7 mouse cellular contexts compared by ENCODE assay signal in genomic region chr15:100040541-100041266, GRCm38 (mm10). TPM values are rescaled to one million over a fixed set of nuclear protein-coding genes. Genes with fewer than 3 reads are reported as not detected.
DNase-seq lines count a peak whose midpoint lies in the region; ATAC-seq and TF ChIP-seq lines count a peak whose summit lies in the region.

No protein-coding gene starts in this region.

- no peak for TF ChIP-seq POLR2A in lung, adult 2 months (IDR thresholded peaks at IDR 0.05; ENCODE audit: borderline replicate concordance, extremely low read depth, low read depth, low read length)

- no peak for TF ChIP-seq EP300 in lung, postnatal 0 days (IDR thresholded peaks at IDR 0.05)

- peak overlapping the region; percentile 88; the same call in 1 of the 2 replicates for H3K4me2 ChIP-seq in lung, postnatal 0 days (replicated peaks; ENCODE audit: low read depth, low read length)
- peak overlapping the region; percentile 87 for H3K4me2 ChIP-seq in heart, embryonic 11.5 days
- peak overlapping the region; percentile 94 for H3K4me2 ChIP-seq in liver, embryonic 12.5 days
- peak overlapping the region; percentile 80 for H3K4me2 ChIP-seq in stomach, embryonic 14.5 days (replicated peaks; ENCODE audit: low read depth, low read length)

- no peak for ATAC-seq in lung, postnatal 0 days
- no peak for ATAC-seq in heart, embryonic 11.5 days (replicated peaks; ENCODE audit: insufficient number of reproducible peaks, low FRiP score, low TSS enrichment)
- no peak for ATAC-seq in liver, embryonic 12.5 days
- no peak for ATAC-seq in stomach, embryonic 14.5 days (ENCODE audit: insufficient number of reproducible peaks, insufficient read depth, low FRiP score, low read depth)

- TF ChIP-seq CTCF in lung, postnatal 0 days (IDR thresholded peaks at IDR 0.05), result no peak
- TF ChIP-seq CTCF in lung, adult 2 months (IDR thresholded peaks at IDR 0.05; ENCODE audit: insufficient read depth, low read length), result no peak

- H3K9me3 ChIP-seq in lung, postnatal 0 days (ENCODE audit: low read length), result no peaks in the 10 kb centered on the region
- H3K9me3 ChIP-seq in heart, embryonic 11.5 days (replicated peaks; ENCODE audit: control insufficient read depth, low read length), result no peaks in the 10 kb centered on the region
- no peaks in the 10 kb centered on the region for H3K9me3 ChIP-seq in liver, embryonic 12.5 days (replicated peaks)
- H3K9me3 ChIP-seq in stomach, embryonic 14.5 days (ENCODE audit: control insufficient read depth, low read depth, low read length), result no peaks in the 10 kb centered on the region

- H3K27me3 ChIP-seq in lung, postnatal 0 days (replicated peaks; ENCODE audit: insufficient read depth, low read length), result no peaks in the 10 kb centered on the region
- no peaks in the 10 kb centered on the region for H3K27me3 ChIP-seq in heart, embryonic 11.5 days (ENCODE audit: control insufficient read depth, insufficient read depth, low read length)
- peaks cover 29% of the 10 kb centered on the region for H3K27me3 ChIP-seq in liver, embryonic 12.5 days (replicated peaks)
- no peaks in the 10 kb centered on the region for H3K27me3 ChIP-seq in stomach, embryonic 14.5 days (ENCODE audit: control insufficient read depth, insufficient read depth, low read length)

- H3K4me1 ChIP-seq in lung, postnatal 0 days (ENCODE audit: insufficient read depth, low read depth, low read length), result peaks cover 26% of the 10 kb centered on the region
- H3K4me1 ChIP-seq in lung, adult 2 months (ENCODE audit: control insufficient read depth, insufficient read depth, low read length), result peaks cover 28% of the 10 kb centered on the region
- peaks cover 31% of the 10 kb centered on the region for H3K4me1 ChIP-seq in heart, embryonic 11.5 days (ENCODE audit: control insufficient read depth, insufficient read depth, low read length)
- H3K4me1 ChIP-seq in liver, embryonic 12.5 days, result peaks cover 44% of the 10 kb centered on the region
- H3K4me1 ChIP-seq in stomach, embryonic 14.5 days (ENCODE audit: control insufficient read depth, insufficient read depth, low read length), result peaks cover 19% of the 10 kb centered on the region

- 29% methylated on average over 14 of the region's 14 CpGs for WGBS in lung, postnatal 0 days
- WGBS in lung, adult 2 months, result 29% methylated on average over 14 of the region's 14 CpGs
- 22% methylated on average over 14 of the region's 14 CpGs for WGBS in heart, embryonic 11.5 days (ENCODE audit: insufficient replicate concordance)
- 28% methylated on average over 14 of the region's 14 CpGs for WGBS in liver, embryonic 12.5 days (ENCODE audit: insufficient replicate concordance)
- WGBS in stomach, embryonic 14.5 days, result 28% methylated on average over 14 of the region's 14 CpGs

- no peak for DNase-seq in lung, postnatal 0 days (ENCODE audit: low spot score)
- DNase-seq in lung, adult 2 months, result no peak
- DNase-seq in cerebellum, postnatal 14 days, result peak; percentile 44 to 57
- DNase-seq in spleen, postnatal 4 days (ENCODE audit: low spot score in 2 of 2), result no peak

- no peak overlapping the region for H3K4me3 ChIP-seq in lung, postnatal 0 days (ENCODE audit: low read depth, low read length)
- no peak overlapping the region for H3K4me3 ChIP-seq in lung, adult 2 months (replicated peaks; ENCODE audit: extremely low read depth, low read depth, low read length)
- peak overlapping the region; percentile 82 for H3K4me3 ChIP-seq in heart, embryonic 11.5 days (ENCODE audit: low read depth, low read length)
- no peak overlapping the region for H3K4me3 ChIP-seq in liver, embryonic 12.5 days
- peak overlapping the region; percentile 90; the same call in 1 of the 2 replicates for H3K4me3 ChIP-seq in stomach, embryonic 14.5 days (ENCODE audit: low read depth, low read length)

- H3K27ac ChIP-seq in lung, postnatal 0 days (ENCODE audit: low read length), result 0 out of 2 replicates have a peak overlapping the region, but pooled peaks have one; percentile 20
- no peak overlapping the region for H3K27ac ChIP-seq in heart, embryonic 11.5 days (ENCODE audit: low read depth, low read length)
- H3K27ac ChIP-seq in liver, embryonic 12.5 days, result 0 out of 2 replicates have a peak overlapping the region, but pooled peaks have one; percentile 23
- H3K27ac ChIP-seq in stomach, embryonic 14.5 days (ENCODE audit: low read length), result no peak overlapping the region

- no peak overlapping the region for H3K9ac ChIP-seq in lung, postnatal 0 days (replicated peaks; ENCODE audit: low read depth)
- peak overlapping the region; percentile 43; the same call in 1 of the 2 replicates for H3K9ac ChIP-seq in heart, embryonic 11.5 days (ENCODE audit: low read depth, low read length)
- H3K9ac ChIP-seq in liver, embryonic 12.5 days, result no peak overlapping the region
- H3K9ac ChIP-seq in stomach, embryonic 14.5 days (replicated peaks; ENCODE audit: low read depth, low read length), result 0 out of 2 replicates have a peak overlapping the region, but pooled peaks have one; percentile 10

- H3K36me3 ChIP-seq in lung, postnatal 0 days (ENCODE audit: insufficient read depth, low read length), result no peaks in the 10 kb centered on the region
- no peaks in the 10 kb centered on the region for H3K36me3 ChIP-seq in heart, embryonic 11.5 days (ENCODE audit: control insufficient read depth, insufficient read depth, low read length)
- H3K36me3 ChIP-seq in liver, embryonic 12.5 days, result no peaks in the 10 kb centered on the region
- no peaks in the 10 kb centered on the region for H3K36me3 ChIP-seq in stomach, embryonic 14.5 days (ENCODE audit: control insufficient read depth, insufficient read depth, low read length)

RNA-seq across cellular contexts. Expression of gene Dip2b, which starts 2.2 kb away (rescaled TPM):
- 6.6 and 9.0 TPM in 2 replicates for polyA plus RNA-seq in lung, postnatal 0 days (2015; fragmentation: Nextera tagmentation; extraction: Ambion mirVana)
- polyA plus RNA-seq in lung, adult 2 months (2012; rRNA removed), result 11.0 and 14.6 TPM in 2 replicates
- polyA plus RNA-seq in heart, embryonic 11.5 days (2014; fragmentation: Nextera tagmentation; extraction: Ambion mirVana), result 16.6 and 17.6 TPM in 2 replicates
- polyA plus RNA-seq in liver, embryonic 12.5 days (2016; fragmentation: Nextera tagmentation; extraction: Ambion mirVana), result 4.9 and 5.1 TPM in 2 replicates
- 18.2 and 19.0 TPM in 2 replicates for polyA plus RNA-seq in stomach, embryonic 14.5 days (2014; fragmentation: Nextera tagmentation; extraction: Ambion mirVana)

Comparison
In these comparisons a context has a peak if more than half of its experiments do, and no peak if none do; other contexts are left out.
1. DNase-seq: peak in cerebellum, postnatal 14 days (2 of 2); none in lung, postnatal 0 days (single experiment), lung, adult 2 months (single experiment) and spleen, postnatal 4 days (0 of 2).
2. H3K27ac ChIP-seq: peak in lung, postnatal 0 days (single experiment) and liver, embryonic 12.5 days (single experiment); none in heart, embryonic 11.5 days (single experiment) and stomach, embryonic 14.5 days (single experiment).
3. H3K4me3 ChIP-seq: peak in heart, embryonic 11.5 days (single experiment) and stomach, embryonic 14.5 days (single experiment); none in lung, postnatal 0 days (single experiment), lung, adult 2 months (single experiment) and liver, embryonic 12.5 days (single experiment).
4. H3K9ac ChIP-seq: peak in heart, embryonic 11.5 days (single experiment) and stomach, embryonic 14.5 days (single experiment); none in lung, postnatal 0 days (single experiment) and liver, embryonic 12.5 days (single experiment).
5. Peak in every context shown above with its lines, with median percentiles within 50 percentile points of each other: H3K4me2 ChIP-seq.